Mouse (Mus musculus) small intestine, adult 2 months (tissue): ENCODE measurements around the gene Prkcb. TPM values are rescaled to one million over a fixed set of nuclear protein-coding genes. Genes with fewer than 3 reads are reported as not detected.

Experiments used
- H3K27ac ChIP-seq: fragments of 200-500 bp; 2 replicates; pipeline ENCODE4 v1.5.1; 2012; ENCODE audit warnings: low read depth, low read length, control low read depth, inconsistent platforms; ENCODE audit not compliant: insufficient read depth
- H3K27me3 ChIP-seq: fragments of 200-500 bp; 2 replicates; pipeline ENCODE4 v1.6.1; 2012; ENCODE audit warnings: mild to moderate bottlenecking, moderate library complexity, low read length, inconsistent platforms; ENCODE audit not compliant: control insufficient read depth, insufficient read depth
- H3K36me3 ChIP-seq: fragments of 200-500 bp; 2 replicates; pipeline ENCODE4 v1.6.1; 2012; ENCODE audit warnings: mild to moderate bottlenecking, low read length, control low read depth, inconsistent platforms; ENCODE audit not compliant: control insufficient read depth, insufficient read depth
- H3K4me1 ChIP-seq: fragments of 200-500 bp; 2 replicates; pipeline ENCODE4 v1.6.1; 2012; ENCODE audit warnings: low read length, inconsistent platforms, mixed read lengths; ENCODE audit not compliant: control insufficient read depth, insufficient read depth, insufficient read length
- H3K4me3 ChIP-seq: fragments of 200-500 bp; 2 replicates; pipeline ENCODE4 v1.5.1; 2012; ENCODE audit warnings: low read depth, mild to moderate bottlenecking, control low read depth, inconsistent platforms, low read length, moderate library complexity
- CTCF ChIP-seq: fragments of 200-500 bp; IDR thresholded peaks from 2 replicates; pipeline ENCODE4 v1.5.1; 2012; ENCODE audit warnings: low read depth, mild to moderate bottlenecking, control low read depth, inconsistent platforms, low read length, moderate library complexity, mixed read lengths; ENCODE audit not compliant: insufficient replicate concordance, insufficient read length; ENCODE audit errors: extremely low read depth
- POLR2A ChIP-seq: fragments of 200-500 bp; IDR thresholded peaks from 2 replicates; pipeline ENCODE4 v1.6.1; 2012; ENCODE audit warnings: low read depth, mild to moderate bottlenecking, control low read depth, inconsistent platforms, low read length, moderate library complexity
- WGBS: fragments of 180-500 bp; shearing (Covaris S2); methylation state at CpG from one replicate; pipeline ENCODE4 v1.1.7; 2018; 5-methylcytosine and 5-hydroxymethylcytosine counted together
- polyA plus RNA-seq: library from polyadenylated mRNA; depleted of rRNA; stranded (reverse); fragments of >200 nt; gene quantifications from 2 replicates; pipeline ENCODE4 v1.2.3, GENCODE M21; 2012

Prkcb gene
- polyA plus RNA-seq, 1 experiment = 6.1 TPM

GRCm38 (mm10) chr7:122397699-122398098 is 109.1 kb downstream of the Prkcb start:
- 83% methylated on average over 3 of the region's 3 CpGs for WGBS

GRCm38 (mm10) chr7:122402041-122402440 is 113.5 kb downstream of the Prkcb start:
- no peak overlapping the region for H3K4me3 ChIP-seq
- H3K27ac ChIP-seq = no peak overlapping the region
- no peak for TF ChIP-seq POLR2A
- no peak for TF ChIP-seq CTCF
- whole genome bisulfite sequencing = 72% methylated on average over 7 of the region's 7 CpGs
- H3K36me3 ChIP-seq = no peaks in the 10 kb centered on the region
- 0 out of 2 replicates have a peak, but pooled peaks cover 3% of the 10 kb centered on the region for H3K4me1 ChIP-seq
- no peaks in the 10 kb centered on the region for H3K27me3 ChIP-seq

More at GRCm38 (mm10) chr7:122397699-122398098, 109.1 kb downstream of the Prkcb start:
- H3K4me3 ChIP-seq = no peak overlapping the region
- no peaks in the 10 kb centered on the region for H3K36me3 ChIP-seq
- no peaks in the 10 kb centered on the region for H3K27me3 ChIP-seq
- TF ChIP-seq CTCF (no peak), POLR2A (no peak)
- no peak overlapping the region for H3K27ac ChIP-seq
- peaks cover 5% of the 10 kb centered on the region; the same call in 1 of the 2 replicates for H3K4me1 ChIP-seq

- Histone ChIP-seq H3K27me3 (no peaks in the 10 kb centered on the region), H3K4me3 (no peak overlapping the region), H3K36me3 (no peaks in the 10 kb centered on the region), H3K27ac (no peak overlapping the region), H3K4me1 (0 out of 2 replicates have a peak, but pooled peaks cover 3% of the 10 kb centered on the region)
- TF ChIP-seq CTCF = no peak
- no peak for TF ChIP-seq POLR2A
- WGBS = 81% methylated on average over 4 of the region's 4 CpGs
Measured at GRCm38 (mm10) chr7:122403343-122403742, 114.8 kb downstream of the Prkcb start.

- no peak overlapping the region for H3K4me3 ChIP-seq
- H3K36me3 ChIP-seq = no peaks in the 10 kb centered on the region
- TF ChIP-seq POLR2A (no peak), CTCF (no peak)
- 14% methylated on average over 21 of the region's 21 CpGs for WGBS
- H3K27ac ChIP-seq = no peak overlapping the region
- H3K4me1 ChIP-seq = 0 out of 2 replicates have a peak, but pooled peaks cover 3% of the 10 kb centered on the region
- no peaks in the 10 kb centered on the region for H3K27me3 ChIP-seq
Measured at GRCm38 (mm10) chr7:122404571-122405393, 116.2 kb downstream of the Prkcb start.

DNA sequence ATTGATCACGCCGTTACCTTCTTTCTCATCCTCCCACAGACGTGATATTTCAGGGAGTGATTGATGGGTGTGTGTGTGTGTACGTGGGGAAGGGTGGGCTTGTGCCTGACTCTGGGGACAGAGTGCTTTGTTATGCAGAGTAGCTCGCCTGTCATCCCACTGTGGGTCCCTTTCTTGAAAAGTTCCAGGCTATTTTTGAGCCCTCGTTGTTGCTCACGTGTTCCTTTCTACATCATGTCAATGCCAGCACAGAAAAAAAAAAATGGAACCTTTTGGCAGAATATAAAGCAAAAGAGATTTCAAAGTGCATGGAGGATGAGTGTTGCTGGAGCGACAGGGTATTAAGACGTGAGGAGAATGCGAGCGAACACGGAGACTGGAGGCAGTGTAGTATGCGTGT is 118.1 kb downstream of the Prkcb start:
- no peak overlapping the region for H3K27ac ChIP-seq
- 0 out of 2 replicates have a peak, but pooled peaks cover 3% of the 10 kb centered on the region for H3K4me1 ChIP-seq
- WGBS = 77% methylated on average over 13 of the region's 13 CpGs
- no peak overlapping the region for H3K4me3 ChIP-seq
- H3K36me3 ChIP-seq = no peaks in the 10 kb centered on the region
- TF ChIP-seq CTCF (no peak), POLR2A (no peak)
- H3K27me3 ChIP-seq = no peaks in the 10 kb centered on the region

GRCm38 (mm10) chr7:122409945-122410344 is 121.4 kb downstream of the Prkcb start:
- Histone ChIP-seq H3K27ac (no peak overlapping the region), H3K4me3 (no peak overlapping the region), H3K27me3 (no peaks in the 10 kb centered on the region), H3K4me1 (no peaks in the 10 kb centered on the region), H3K36me3 (no peaks in the 10 kb centered on the region)
- TF ChIP-seq CTCF = no peak
- TF ChIP-seq POLR2A = no peak
- WGBS = 59% methylated on average over 6 of the region's 6 CpGs

GRCm38 (mm10) chr7:122410873-122411272 is 122.3 kb downstream of the Prkcb start:
- Histone ChIP-seq H3K4me1 (no peaks in the 10 kb centered on the region), H3K4me3 (no peak overlapping the region), H3K27ac (no peak overlapping the region), H3K27me3 (no peaks in the 10 kb centered on the region), H3K36me3 (no peaks in the 10 kb centered on the region)
- TF ChIP-seq CTCF (no peak), POLR2A (no peak)
- 81% methylated on average over 3 of the region's 3 CpGs for WGBS

GRCm38 (mm10) chr7:122413231-122413630 is 124.7 kb downstream of the Prkcb start:
- H3K36me3 ChIP-seq = no peaks in the 10 kb centered on the region
- H3K4me3 ChIP-seq = no peak overlapping the region
- TF ChIP-seq CTCF (no peak), POLR2A (no peak)
- no peak overlapping the region for H3K27ac ChIP-seq
- H3K27me3 ChIP-seq = no peaks in the 10 kb centered on the region
- WGBS = 81% methylated on average over 6 of the region's 6 CpGs
- H3K4me1 ChIP-seq = no peaks in the 10 kb centered on the region
